Mouse (Mus musculus) heart, adult 2 months (tissue): ENCODE measurements around the gene Slc7a1. TPM values are rescaled to one million over a fixed set of nuclear protein-coding genes. Genes with fewer than 3 reads are reported as not detected.
"Not testable (repeated sequence)": the region's sequence is repeated elsewhere in the genome, so short reads cannot be mapped to it uniquely, and the experiment has no call there.

ENCODE experiments used
- DNase-seq, 2 experiments: peaks; one replicate each; pipeline ENCODE4 v3.0.0; 2021
- H3K27ac ChIP-seq: fragments of 200-600 bp; 2 replicates; pipeline ENCODE4 v1.8.1; 2022
- H3K27me3 ChIP-seq: fragments of 200-500 bp; 2 replicates; pipeline ENCODE4 v1.6.1; 2012; ENCODE audit warnings: mild to moderate bottlenecking, low read length, inconsistent platforms, mixed read lengths; ENCODE audit not compliant: control insufficient read depth, insufficient read depth
- H3K36me3 ChIP-seq: fragments of 200-500 bp; 2 replicates; pipeline ENCODE4 v1.6.1; 2012; ENCODE audit warnings: low read length, inconsistent platforms; ENCODE audit not compliant: control insufficient read depth, insufficient read depth
- H3K4me1 ChIP-seq: fragments of 200-500 bp; 2 replicates; pipeline ENCODE4 v1.6.1; 2011; ENCODE audit warnings: low read length; ENCODE audit not compliant: control insufficient read depth, insufficient read depth
- H3K4me3 ChIP-seq: fragments of 200-600 bp; 2 replicates; pipeline ENCODE4 v1.8.1; 2022
- H3K79me2 ChIP-seq: fragments of 200-500 bp; replicated peaks from 2 replicates; pipeline ENCODE4 v1.6.1; 2012; ENCODE audit warnings: mild to moderate bottlenecking, inconsistent platforms, low read length, moderate library complexity, mixed read lengths; ENCODE audit not compliant: control insufficient read depth, insufficient read depth
- H3K9ac ChIP-seq: fragments of 200-500 bp; 2 replicates; pipeline ENCODE4 v1.6.1; 2012; ENCODE audit warnings: low read depth, mild to moderate bottlenecking, control low read depth, inconsistent platforms, low read length, mixed read lengths
- CTCF ChIP-seq: fragments of 200-600 bp; IDR thresholded peaks from 2 replicates; pipeline ENCODE4 v1.8.1; 2022; ENCODE audit warnings: antibody characterized with exemption, mild to moderate bottlenecking, moderate library complexity
- EP300 ChIP-seq: fragments of 200-500 bp; IDR thresholded peaks from 2 replicates; pipeline ENCODE4 v1.6.1; 2011; ENCODE audit warnings: low read depth, low read length, control low read depth; ENCODE audit not compliant: insufficient read depth
- POLR2A ChIP-seq: fragments of 200-500 bp; IDR thresholded peaks from 2 replicates; pipeline ENCODE4 v1.6.1; 2011; ENCODE audit warnings: mild to moderate bottlenecking, low read depth, low read length, control low read depth; ENCODE audit not compliant: insufficient read depth
- WGBS: fragments of 180-500 bp; shearing (Covaris S2); methylation state at CpG from one replicate; pipeline ENCODE4 v1.1.7; 2018; 5-methylcytosine and 5-hydroxymethylcytosine counted together
- intact Hi-C: fragments of 180-260 bp; cut with DNase I; formaldehyde crosslinking; loops from one replicate; pipeline ENCODE4 v1.15.1; 2025
- polyA plus RNA-seq: library from polyadenylated mRNA; depleted of rRNA; stranded (reverse); fragments of >200 nt; gene quantifications from 2 replicates; pipeline ENCODE4 v1.2.3, GENCODE M21; 2012
- total RNA-seq, 2 experiments: library from RNA; stranded (reverse); gene quantifications; 2 replicates each; pipeline ENCODE4 v1.2.3; 2021

The Slc7a1 gene
- total and polyA plus RNA-seq, 3 experiments: 10.9 to 14.4 (median 14.0) TPM

DNA sequence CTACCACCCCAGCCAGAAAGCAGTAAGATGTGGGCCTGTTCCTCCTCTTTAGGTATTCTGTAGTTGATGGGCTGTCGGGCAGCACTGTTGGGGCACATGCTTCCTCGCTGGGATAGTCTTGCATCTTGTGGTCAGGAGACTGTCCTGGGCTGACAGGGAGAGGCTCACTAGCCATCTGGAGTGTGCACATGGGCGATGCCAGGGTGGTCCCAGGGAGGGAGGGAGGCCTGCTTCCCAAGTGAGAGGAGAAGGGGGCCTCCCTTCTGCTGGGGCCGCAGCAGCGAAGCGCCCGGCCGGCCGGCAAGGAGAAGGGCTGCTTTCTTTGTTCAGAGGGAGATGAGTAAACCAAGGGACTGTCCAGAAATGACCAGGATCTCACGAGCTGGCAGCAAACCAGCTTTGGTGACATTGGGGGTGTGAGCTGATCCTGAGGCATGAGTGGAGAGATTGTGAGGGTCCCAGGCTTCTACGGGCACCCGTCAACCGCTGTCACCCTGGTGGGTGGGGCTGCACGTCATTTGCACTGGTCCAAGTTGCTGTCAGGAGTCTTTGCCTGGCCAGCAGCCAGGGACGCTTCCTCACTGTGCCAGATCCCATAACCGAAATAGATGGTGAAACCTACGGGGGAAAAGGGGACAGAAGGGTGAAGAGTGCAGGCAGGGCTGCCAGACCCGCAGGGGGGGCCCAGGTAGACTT, 67.6 kb downstream of the Slc7a1 start:
- 74% methylated on average over 18 of the region's 18 CpGs for WGBS
- no peak for DNase-seq
- H3K79me2 ChIP-seq: no peaks in the 10 kb centered on the region
- TF ChIP-seq POLR2A (no peak), EP300 (no peak), CTCF (no peak)
- no peak overlapping the region for H3K4me3 ChIP-seq
- H3K36me3 ChIP-seq: no peaks in the 10 kb centered on the region
- intact Hi-C loops: loop anchor here (1.0 to 5.0 kb wide), 3 partner anchors 40 to 461 kb away; no protein-coding TSS in a partner anchor
- no peak overlapping the region for H3K9ac ChIP-seq
- H3K27ac ChIP-seq: no peak overlapping the region
- no peaks in the 10 kb centered on the region for H3K27me3 ChIP-seq
- H3K4me1 ChIP-seq: no peaks in the 10 kb centered on the region

DNA sequence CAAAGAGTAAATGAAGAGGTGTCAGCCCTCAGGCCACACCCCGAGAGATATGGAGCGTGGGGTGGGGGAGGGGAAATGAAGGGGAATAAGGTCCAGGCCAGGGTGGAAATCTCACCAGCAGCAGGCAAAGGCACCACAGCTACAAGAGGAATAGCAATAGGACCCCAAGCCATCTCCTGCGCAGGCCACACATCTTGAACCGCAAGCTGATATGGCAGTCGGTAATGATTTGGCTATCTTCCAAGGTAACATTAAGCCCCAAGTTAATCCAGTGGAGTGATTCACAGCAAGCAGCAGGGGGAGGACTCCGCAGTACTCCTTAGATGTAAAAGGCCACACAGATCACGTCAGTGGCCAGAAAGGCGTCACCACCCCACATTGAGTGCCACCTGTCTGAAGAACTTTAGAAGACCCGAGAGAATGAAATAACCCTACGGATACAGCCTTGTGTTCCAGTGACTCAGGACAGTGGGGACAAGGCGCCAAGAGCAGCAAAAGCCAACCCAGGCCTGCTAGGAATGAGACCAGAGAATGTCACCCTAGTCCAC, 68.4 kb downstream of the Slc7a1 start:
- no peak overlapping the region for H3K9ac ChIP-seq
- intact Hi-C loops: loop anchor here (5.0 kb wide), 1 partner anchor 41 kb away; no protein-coding TSS in a partner anchor

DNA sequence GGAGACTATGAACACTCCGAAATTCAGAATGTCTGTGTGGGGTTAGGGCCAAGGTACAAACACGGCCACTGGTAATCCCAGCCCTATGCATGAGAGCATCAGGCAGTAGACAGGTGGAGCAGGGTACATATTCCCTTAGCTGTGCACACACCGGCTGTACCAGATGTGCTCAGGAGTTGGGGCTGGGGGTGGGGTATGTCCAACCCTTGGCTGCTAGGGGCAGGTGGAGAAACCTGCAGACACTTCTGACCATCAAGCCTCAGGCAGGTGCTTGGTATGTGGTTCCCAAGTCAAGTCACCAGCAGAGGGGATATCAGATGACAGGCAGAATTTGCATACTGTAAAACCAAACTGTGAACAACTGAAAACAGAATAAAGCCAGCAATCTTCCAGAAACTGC, 70.7 kb downstream of the Slc7a1 start:
- DNase-seq: no peak
- H3K9ac ChIP-seq: no peak overlapping the region
- H3K36me3 ChIP-seq: no peaks in the 10 kb centered on the region
- intact Hi-C loops: no loop called here
- no peak overlapping the region for H3K4me3 ChIP-seq
- H3K27ac ChIP-seq: no peak overlapping the region
- TF ChIP-seq CTCF (no peak), EP300 (no peak), POLR2A (no peak)
- no peaks in the 10 kb centered on the region for H3K27me3 ChIP-seq
- H3K4me1 ChIP-seq: no peaks in the 10 kb centered on the region
- no peaks in the 10 kb centered on the region for H3K79me2 ChIP-seq
- WGBS: 90% methylated on average over 3 of the region's 3 CpGs

More for the DNA sequence above, 68.4 kb downstream of the Slc7a1 start:
- no peaks in the 10 kb centered on the region for H3K4me1 ChIP-seq
- H3K79me2 ChIP-seq: no peaks in the 10 kb centered on the region
- DNase-seq: no peak
- no peak for TF ChIP-seq CTCF
- no peak for TF ChIP-seq EP300
- H3K36me3 ChIP-seq: no peaks in the 10 kb centered on the region
- H3K27me3 ChIP-seq: no peaks in the 10 kb centered on the region
- no peak overlapping the region for H3K27ac ChIP-seq
- 68% methylated on average over 11 of the region's 11 CpGs for WGBS
- H3K4me3 ChIP-seq: no peak overlapping the region

DNA sequence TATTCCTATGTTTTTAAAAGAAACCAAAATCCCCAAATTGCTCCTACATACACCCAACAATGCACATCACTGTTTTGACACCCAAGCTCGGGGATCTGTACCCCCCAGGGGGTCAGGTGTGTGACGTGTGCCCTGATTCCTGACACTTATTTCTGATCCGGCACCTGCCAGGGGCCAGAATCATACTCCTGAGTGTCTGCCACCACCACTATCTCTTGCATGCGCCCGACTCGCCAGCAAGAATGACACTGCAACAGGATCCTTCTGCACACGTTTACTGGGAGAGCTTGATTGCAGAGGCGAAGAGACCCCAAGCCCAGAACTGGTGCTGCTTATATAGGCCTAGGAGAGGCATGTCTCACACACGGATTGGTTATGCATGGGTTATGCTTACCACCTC, 73.4 kb downstream of the Slc7a1 start:
- H3K79me2 ChIP-seq, H3K9ac ChIP-seq, H3K4me1 ChIP-seq, H3K4me3 ChIP-seq, H3K36me3 ChIP-seq, intact Hi-C loops, H3K27me3 ChIP-seq, H3K27ac ChIP-seq, DNase-seq: not testable (repeated sequence)
- 92% methylated on average over 9 of the region's 9 CpGs for WGBS

DNA sequence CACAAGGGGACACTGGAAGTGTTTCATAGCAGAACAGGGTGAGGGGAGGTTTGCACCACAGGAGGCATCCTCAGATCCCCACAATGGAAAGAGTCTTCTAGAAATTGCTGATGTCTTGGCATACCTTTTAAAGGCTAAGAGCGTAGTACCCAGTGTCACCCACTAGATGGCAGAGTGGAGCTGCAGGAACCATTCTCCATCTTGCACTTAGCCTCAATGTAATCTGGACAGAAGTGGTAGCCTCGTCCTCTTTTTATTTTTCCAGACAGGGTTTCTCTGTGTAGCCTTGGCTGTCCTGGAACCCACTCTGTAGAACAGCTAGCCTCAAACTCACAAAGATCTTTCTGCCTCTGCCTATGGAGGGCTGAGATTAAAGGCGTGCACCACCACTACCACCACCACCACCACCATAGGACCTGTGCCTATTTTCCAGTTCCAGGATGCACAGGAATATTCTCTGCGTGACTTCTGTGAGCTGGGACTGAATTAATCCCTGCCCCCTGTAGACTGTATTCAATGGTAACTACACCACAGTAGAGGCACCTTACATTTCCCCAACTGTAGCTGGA, 74.3 kb downstream of the Slc7a1 start:
- 34% methylated on average over 4 of the region's 4 CpGs for WGBS

DNA sequence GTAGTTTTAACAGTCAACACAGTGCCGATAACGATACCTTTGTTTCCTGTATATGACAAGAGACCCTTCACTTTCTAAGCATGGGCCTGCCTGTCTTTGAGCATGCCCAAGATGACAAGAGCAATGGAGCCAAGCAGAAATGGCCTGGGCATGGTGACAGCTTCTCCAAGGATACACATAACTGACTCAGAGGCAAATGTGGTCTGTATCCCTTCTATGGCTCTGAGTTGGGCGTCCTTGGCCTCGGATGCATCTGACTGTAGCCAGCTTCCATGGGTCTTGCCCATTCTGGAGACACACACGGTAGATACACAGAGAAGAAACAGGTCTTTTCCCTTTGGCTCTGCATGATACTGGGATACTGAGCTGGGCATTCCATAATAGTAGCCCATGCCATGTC, 84.8 kb downstream of the Slc7a1 start:
- H3K27ac ChIP-seq: no peak overlapping the region
- H3K36me3 ChIP-seq: no peaks in the 10 kb centered on the region
- 93% methylated on average over 5 of the region's 5 CpGs for WGBS
- H3K4me3 ChIP-seq: no peak overlapping the region
- H3K27me3 ChIP-seq: no peaks in the 10 kb centered on the region
- TF ChIP-seq POLR2A: no peak
- no peak for TF ChIP-seq EP300
- intact Hi-C loops: no loop called here
- H3K79me2 ChIP-seq: no peaks in the 10 kb centered on the region
- no peak overlapping the region for H3K9ac ChIP-seq
- no peaks in the 10 kb centered on the region for H3K4me1 ChIP-seq
- DNase-seq: no peak

More for the DNA sequence above, 74.3 kb downstream of the Slc7a1 start:
- Histone ChIP-seq H3K27ac (no peak overlapping the region), H3K4me3 (no peak overlapping the region), H3K79me2 (no peaks in the 10 kb centered on the region), H3K27me3 (no peaks in the 10 kb centered on the region), H3K36me3 (no peaks in the 10 kb centered on the region), H3K4me1 (no peaks in the 10 kb centered on the region), H3K9ac (no peak overlapping the region)
- intact Hi-C loops: loop anchor here (1.0 to 2.0 kb wide), 2 partner anchors 126 to 467 kb away; no protein-coding TSS in a partner anchor
- TF ChIP-seq EP300 (peak; percentile 78; the same call in 1 of the 2 replicates), CTCF (peak; percentile 97; the same call in 1 of the 2 replicates), POLR2A (no peak)
- peak; percentile 36 to 53 for DNase-seq
